Mouse (Mus musculus) cerebellum, adult 8-10 months (tissue): Measurements from ENCODE around the gene Bcar3.

Experiments
- DNase-seq: peaks from one replicate; pipeline ENCODE4 v3.0.0; 2022

Gene Bcar3

GRCm38 (mm10) chr3:122421042-122421702 is 127.2 kb downstream of the Bcar3 start:
- no peak for DNase-seq

DNA sequence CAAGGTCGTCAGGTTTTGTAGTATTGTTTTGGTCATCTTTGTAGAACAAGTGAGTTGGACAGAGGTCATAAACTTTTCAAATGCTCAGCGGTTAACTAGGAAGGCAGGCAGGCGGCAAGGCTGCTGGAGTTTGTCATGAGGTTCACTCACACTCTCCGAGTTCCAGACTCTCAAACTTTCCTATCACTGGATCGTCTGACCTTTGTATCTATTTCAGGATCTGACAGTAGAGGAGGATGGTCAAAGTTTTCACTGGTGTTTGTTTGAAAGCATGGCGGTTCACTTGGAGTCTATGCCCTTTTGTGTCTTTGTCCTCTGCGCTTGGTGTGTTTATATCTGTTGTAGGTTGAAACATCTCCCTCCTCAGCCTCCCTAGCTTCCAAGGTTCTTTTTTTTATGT is 127.9 kb downstream of the Bcar3 start:
- DNase-seq, result no peak

GRCm38 (mm10) chr3:122422276-122422675 is 128.3 kb downstream of the Bcar3 start:
- no peak for DNase-seq

DNA sequence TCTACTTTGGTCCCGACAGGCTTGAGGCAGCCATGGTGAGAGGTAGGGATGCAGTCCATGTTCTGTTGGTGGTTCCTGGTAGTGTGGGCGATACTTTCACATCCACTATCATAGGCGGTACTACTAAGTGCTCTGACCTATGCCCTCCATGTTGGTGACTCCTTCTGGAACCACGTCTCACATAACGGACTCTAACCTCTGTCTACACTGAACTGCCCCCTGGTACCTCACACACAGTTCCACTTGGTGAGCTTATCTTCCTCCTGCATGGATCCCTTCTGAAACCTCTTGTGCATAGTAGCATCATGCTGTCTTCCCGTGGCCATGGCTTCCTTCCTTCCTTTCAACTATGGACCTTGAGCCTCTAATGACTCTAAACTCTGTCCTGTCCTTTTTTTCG is 129.7 kb downstream of the Bcar3 start:
- DNase-seq, result no peak

DNA sequence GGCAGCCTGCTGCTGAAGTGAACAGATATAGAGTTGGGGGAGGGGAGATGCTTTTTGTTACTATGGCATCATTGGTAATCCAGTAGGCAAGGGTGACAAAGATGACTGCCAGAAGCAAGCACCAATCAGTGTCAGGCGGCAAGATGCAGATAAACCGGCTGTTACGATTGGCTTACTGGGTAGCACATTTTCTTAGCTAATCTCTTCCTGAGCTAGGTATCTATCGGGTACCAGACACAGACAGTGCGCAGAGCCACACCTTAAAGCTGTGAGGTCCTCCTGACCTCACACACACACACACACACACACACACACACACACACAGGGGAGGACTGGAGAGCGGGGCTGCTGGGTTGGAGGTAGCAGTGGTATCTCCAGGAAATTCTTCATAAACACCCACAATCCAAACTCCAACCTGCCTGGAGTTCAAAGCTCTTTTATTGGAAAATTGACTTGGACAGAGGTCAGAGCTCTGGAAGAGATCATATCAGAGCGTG is 134.4 kb downstream of the Bcar3 start:
- DNase-seq, result no peak

GRCm38 (mm10) chr3:122430780-122431497 is 137.0 kb downstream of the Bcar3 start:
- no peak for DNase-seq

GRCm38 (mm10) chr3:122432811-122433406 is 139.0 kb downstream of the Bcar3 start:
- no peak for DNase-seq

GRCm38 (mm10) chr3:122433975-122434626 is 140.2 kb downstream of the Bcar3 start:
- no peak for DNase-seq

DNA sequence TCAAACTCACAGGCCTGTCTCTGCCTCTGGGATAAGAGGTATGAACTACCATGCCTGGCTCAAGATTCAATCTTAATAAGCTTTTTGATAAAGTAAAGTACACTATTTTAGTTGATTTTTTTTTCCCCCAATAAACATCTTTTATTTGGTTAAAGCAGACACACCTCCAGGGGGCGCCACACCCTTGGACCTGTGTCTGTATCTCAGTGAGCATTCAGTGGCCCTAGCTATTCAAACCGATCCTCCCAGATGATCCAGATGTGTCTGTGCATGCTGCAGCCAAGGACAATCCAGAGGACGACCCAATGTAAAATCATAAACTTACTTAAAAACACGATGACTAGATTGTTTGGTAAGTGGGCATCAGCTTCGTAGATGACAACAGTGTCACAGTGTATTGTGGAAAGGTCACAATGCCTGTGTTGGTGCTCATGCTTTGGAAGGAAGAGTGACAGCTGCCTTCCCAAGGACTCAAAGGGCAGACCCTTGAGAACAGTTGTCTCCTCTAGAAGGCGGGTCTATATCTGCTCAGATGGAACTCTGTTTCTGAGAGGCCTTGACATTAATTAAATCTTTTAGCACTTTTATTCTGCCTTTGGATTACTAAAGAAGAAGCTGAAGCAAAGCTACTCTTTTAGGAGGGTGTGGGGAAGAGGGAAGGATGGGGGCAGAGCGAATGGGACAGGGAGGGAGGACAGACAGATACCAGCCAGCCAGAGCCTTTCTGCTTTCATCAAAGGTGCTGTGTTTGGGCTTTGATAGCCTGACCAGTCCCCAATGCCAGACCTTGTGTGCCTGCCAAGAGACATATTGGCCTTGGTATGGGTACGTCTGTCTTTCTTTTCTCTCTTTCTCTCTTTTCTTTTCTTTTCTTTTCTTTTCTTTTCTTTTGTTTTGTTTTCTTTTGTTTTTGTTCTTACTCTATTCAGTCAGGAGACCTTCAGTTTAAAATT is 141.3 kb downstream of the Bcar3 start:
- no peak for DNase-seq

GRCm38 (mm10) chr3:122438143-122438825 is 144.3 kb downstream of the Bcar3 start:
- no peak for DNase-seq

- DNase-seq, result no peak
Measured at GRCm38 (mm10) chr3:122445696-122446095, 151.8 kb downstream of the Bcar3 start.

DNA sequence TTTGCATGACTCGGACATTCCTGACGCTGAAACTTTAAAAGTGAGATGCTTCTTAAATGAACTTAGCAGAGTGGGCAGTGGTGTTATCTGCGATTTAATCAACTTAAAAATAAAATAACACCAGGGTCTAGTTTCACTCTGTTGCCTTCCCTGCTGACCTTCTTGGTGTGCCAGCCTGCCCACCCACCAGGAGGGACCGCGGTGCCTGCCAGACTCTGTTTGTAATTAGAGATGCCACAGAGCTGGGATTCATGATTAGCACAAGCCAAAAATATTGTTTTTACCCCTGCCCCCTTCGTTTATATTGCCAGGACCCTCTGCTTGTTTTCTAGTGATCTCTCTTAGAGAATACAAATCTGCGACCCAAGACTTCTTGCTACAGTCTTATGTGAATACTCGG is 152.7 kb downstream of the Bcar3 start:
- no peak for DNase-seq

- no peak for DNase-seq
Measured at GRCm38 (mm10) chr3:122448196-122448595, 154.3 kb downstream of the Bcar3 start.

- DNase-seq, result no peak
Measured at GRCm38 (mm10) chr3:122450041-122450440, 156.1 kb downstream of the Bcar3 start.

- DNase-seq, result no peak
Measured at GRCm38 (mm10) chr3:122453875-122454274, 159.9 kb downstream of the Bcar3 start.

DNA sequence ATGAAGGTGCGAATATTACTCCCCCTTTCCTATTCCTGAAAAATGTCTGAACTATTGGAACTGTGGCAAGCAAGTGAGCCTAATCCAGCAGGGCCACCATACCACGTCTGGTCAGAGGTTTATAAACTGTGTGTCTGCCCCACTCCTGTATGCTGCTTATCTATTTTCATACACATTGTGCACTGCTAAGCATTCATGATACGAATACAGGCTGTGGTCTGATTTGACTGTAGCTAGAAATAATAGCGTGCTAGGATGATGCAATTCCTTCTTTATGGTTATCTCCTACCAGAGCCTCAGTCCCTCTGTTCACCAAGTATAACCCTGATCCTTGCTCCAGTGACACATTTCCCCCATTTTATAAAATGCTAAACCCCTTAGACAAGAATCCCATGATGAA is 162.2 kb downstream of the Bcar3 start:
- DNase-seq, result no peak

GRCm38 (mm10) chr3:122456807-122457206 is 162.9 kb downstream of the Bcar3 start:
- no peak for DNase-seq

DNA sequence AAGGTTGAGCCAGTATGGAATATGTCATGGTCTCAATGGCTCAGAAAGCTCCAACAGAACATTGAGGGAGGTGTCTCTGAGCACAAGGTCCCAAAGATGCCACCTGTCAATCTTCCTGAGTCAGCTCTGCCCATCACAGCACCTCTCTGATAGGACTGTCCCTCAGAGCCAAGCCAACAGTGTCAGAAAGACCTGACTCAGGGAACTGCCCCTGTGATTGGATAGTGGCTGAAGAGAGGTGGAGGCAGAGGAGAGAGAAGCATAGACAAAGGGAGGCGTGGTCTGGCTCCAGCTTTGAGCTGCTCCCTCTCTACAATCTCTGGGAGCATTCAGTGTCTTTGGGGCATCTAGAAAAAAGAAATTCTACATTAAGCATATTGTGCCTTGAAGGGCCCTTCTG is 163.8 kb downstream of the Bcar3 start:
- DNase-seq, result no peak

DNA sequence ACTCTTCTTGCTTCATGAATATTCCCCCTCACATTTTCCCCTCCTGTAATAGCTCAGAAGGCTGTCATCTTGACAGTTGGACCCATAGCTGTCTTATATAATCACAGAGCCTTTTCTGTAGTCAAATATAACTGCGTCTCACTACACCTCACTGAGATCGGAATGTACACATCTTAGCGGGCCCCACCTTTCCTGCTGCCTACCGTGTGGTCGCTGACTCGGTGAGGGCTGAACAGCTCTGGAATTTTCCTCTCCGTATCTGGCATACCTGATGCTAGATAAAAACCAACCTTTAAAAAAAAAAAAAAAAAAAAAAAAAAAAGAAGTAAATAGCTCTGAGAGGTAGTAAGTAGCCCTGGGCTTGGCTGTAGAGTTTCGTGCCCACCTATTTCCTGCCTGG is 164.8 kb downstream of the Bcar3 start:
- DNase-seq, result no peak

- no peak for DNase-seq
Measured at GRCm38 (mm10) chr3:122460848-122461511, 167.0 kb downstream of the Bcar3 start.

DNA sequence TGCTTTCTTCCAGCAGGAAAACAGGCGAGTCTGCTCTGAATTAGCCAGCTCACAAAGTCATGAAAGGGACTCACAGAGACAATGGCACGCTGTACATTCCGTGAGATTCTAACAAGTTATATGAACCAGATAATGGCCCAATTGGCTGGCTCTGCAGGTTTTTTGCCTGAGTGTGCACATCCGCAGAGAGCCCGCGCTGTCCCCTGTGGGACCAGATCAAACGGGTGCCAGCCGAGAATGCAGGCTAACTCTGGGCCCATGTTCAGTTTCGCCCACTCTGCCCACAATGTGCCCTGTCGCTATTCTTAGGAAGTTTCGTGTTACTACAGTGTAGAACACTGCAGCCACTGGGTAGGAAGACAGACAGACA is 167.6 kb downstream of the Bcar3 start:
- DNase-seq, result no peak
